ENCODE assay signal across 8 mouse cellular contexts in genomic region chr4:151934215-151934572, GRCm38 (mm10). TPM values are rescaled to one million over a fixed set of nuclear protein-coding genes. Genes with fewer than 3 reads are reported as not detected.
DNase-seq lines count a peak whose midpoint lies in the region; ATAC-seq and TF ChIP-seq lines count a peak whose summit lies in the region.

No protein-coding gene starts in this region.

- 0 out of 2 replicates have a peak, but pooled peaks have one; percentile 0 for ATAC-seq in lung, embryonic 16.5 days (ENCODE audit: low read depth)
- ATAC-seq in liver, postnatal 0 days, result no peak

- H3K27me3 ChIP-seq in lung, embryonic 16.5 days (ENCODE audit: control insufficient read depth, insufficient read depth, low read depth, low read length), result no peaks in the 10 kb centered on the region
- H3K27me3 ChIP-seq in liver, postnatal 0 days (ENCODE audit: insufficient read depth, low read length), result no peaks in the 10 kb centered on the region

- no peak for DNase-seq in lung, postnatal 4 days
- peak; percentile 23 for DNase-seq in adrenal gland, postnatal 25 days
- DNase-seq in heart, postnatal 4 days, result peak; percentile 16
- DNase-seq in liver, postnatal 0 days, result no peak
- DNase-seq in yolk sac, embryonic 10.5 days (ENCODE audit: low spot score), result peak; percentile 32
- no peak for DNase-seq in spleen, postnatal 4 days (ENCODE audit: low spot score in 2 of 2)
- DNase-seq in urinary bladder, adult 18-20 months (ENCODE audit: low spot score in 2 of 2), result no peak

- no peak for TF ChIP-seq EP300 in liver, postnatal 0 days (IDR thresholded peaks at IDR 0.05; ENCODE audit: low read depth)

- no peaks in the 10 kb centered on the region for H3K9me3 ChIP-seq in lung, embryonic 16.5 days (ENCODE audit: control insufficient read depth, low read length)
- H3K9me3 ChIP-seq in liver, postnatal 0 days (ENCODE audit: low read length), result no peaks in the 10 kb centered on the region

- peaks cover 4% of the 10 kb centered on the region for H3K4me1 ChIP-seq in lung, embryonic 16.5 days (replicated peaks; ENCODE audit: control insufficient read depth, insufficient read depth, low read length)
- H3K4me1 ChIP-seq in liver, postnatal 0 days (ENCODE audit: insufficient read depth), result peaks cover 30% of the 10 kb centered on the region

- H3K27ac ChIP-seq in lung, embryonic 16.5 days (ENCODE audit: low read length), result no peak overlapping the region
- H3K27ac ChIP-seq in liver, postnatal 0 days (ENCODE audit: low read depth), result peak overlapping the region; percentile 46

- TF ChIP-seq CTCF in liver, postnatal 0 days (IDR thresholded peaks at IDR 0.05; ENCODE audit: low read depth), result no peak

- WGBS in lung, embryonic 16.5 days, result 1% methylated on average over 23 of the region's 23 CpGs
- WGBS in liver, postnatal 0 days (ENCODE audit: insufficient replicate concordance), result under 1% methylated on average over 23 of the region's 23 CpGs

- peak overlapping the region; percentile 82 for H3K4me2 ChIP-seq in lung, embryonic 16.5 days (ENCODE audit: low read depth, low read length)
- H3K4me2 ChIP-seq in liver, postnatal 0 days (ENCODE audit: low read depth, low read length), result peak overlapping the region; percentile 83

- H3K4me3 ChIP-seq in lung, embryonic 16.5 days (ENCODE audit: low read length), result peak overlapping the region; percentile 100
- peak overlapping the region; percentile 67 for H3K4me3 ChIP-seq in liver, postnatal 0 days (ENCODE audit: low read depth, low read length)

- H3K9ac ChIP-seq in lung, embryonic 16.5 days (ENCODE audit: low read length), result peak overlapping the region; percentile 93
- H3K9ac ChIP-seq in liver, postnatal 0 days (replicated peaks), result peak overlapping the region; percentile 91

- H3K36me3 ChIP-seq in lung, embryonic 16.5 days (ENCODE audit: control insufficient read depth, insufficient read depth, low read length), result no peaks in the 10 kb centered on the region
- 0 out of 2 replicates have a peak, but pooled peaks cover 3% of the 10 kb centered on the region for H3K36me3 ChIP-seq in liver, postnatal 0 days (replicated peaks; ENCODE audit: insufficient read depth, low read length)

RNA-seq across cellular contexts. Expression of gene Dnajc11, which starts 0.7 kb away (rescaled TPM):
- 56.4 and 57.1 TPM in 2 replicates for polyA plus RNA-seq in lung, embryonic 16.5 days (2015; fragmentation: Nextera tagmentation; extraction: Ambion mirVana)
- 104 and 112 TPM in 2 replicates for total RNA-seq in adrenal gland, postnatal 25 days (2021)
- 10 to 100 TPM; 96.2 to 99.0 TPM for total RNA-seq in heart, postnatal 4 days (2021)
- 28.8 and 29.2 TPM in 2 replicates for polyA plus RNA-seq in liver, postnatal 0 days (2015; fragmentation: Nextera tagmentation; extraction: Ambion mirVana)

RNA-seq across cellular contexts. Expression of gene Thap3, which starts 54.6 kb away (rescaled TPM):
- polyA plus RNA-seq in lung, embryonic 16.5 days (2015; fragmentation: Nextera tagmentation; extraction: Ambion mirVana), result 37.5 and 43.9 TPM in 2 replicates
- total RNA-seq in adrenal gland, postnatal 25 days (2021), result 24.3 and 32.8 TPM in 2 replicates
- total RNA-seq in heart, postnatal 4 days (2021), result 10 to 100 TPM; 11.7 to 13.4 TPM
- polyA plus RNA-seq in liver, postnatal 0 days (2015; fragmentation: Nextera tagmentation; extraction: Ambion mirVana), result 5.7 and 6.8 TPM in 2 replicates

Comparison
In these comparisons a context has a peak if more than half of its experiments do, and no peak if none do; other contexts are left out.
1. DNase-seq: peak in adrenal gland, postnatal 25 days (single experiment), heart, postnatal 4 days (single experiment) and yolk sac, embryonic 10.5 days (single experiment); none in lung, postnatal 4 days (0 of 2), liver, postnatal 0 days (single experiment), spleen, postnatal 4 days (0 of 2) and urinary bladder, adult 18-20 months (0 of 2).